Mouse (Mus musculus) G1E (cell line): ENCODE results near the gene Tmf1. TPM values are rescaled to one million over a fixed set of nuclear protein-coding genes. Genes with fewer than 3 reads are reported as not detected.
A peak's percentile ranks its signal among the peaks of the same experiment; 100 is the strongest.

Experiments used
- ATAC-seq: 2 replicates; pipeline ENCODE4 v1.8.0; 2016; ENCODE audit warnings: mild to moderate bottlenecking; ENCODE audit not compliant: insufficient number of reproducible peaks, poor library complexity, low FRiP score, severe bottlenecking; ENCODE audit errors: extremely low read depth
- DNase-seq: peaks from one replicate; pipeline ENCODE4 v3.0.0; 2012; ENCODE audit warnings: low spot score
- H3K27me3 ChIP-seq: 2 replicates; pipeline ENCODE4 v1.6.1; 2012; ENCODE audit warnings: mild to moderate bottlenecking, low read length, inconsistent platforms; ENCODE audit not compliant: insufficient read depth
- H3K36me3 ChIP-seq: replicated peaks from 2 replicates; pipeline ENCODE3; 2012; ENCODE audit warnings: mild to moderate bottlenecking, inconsistent platforms
- H3K4me1 ChIP-seq: 2 replicates; pipeline ENCODE4 v1.6.1; 2012; ENCODE audit warnings: low read depth, low read length, inconsistent platforms, mixed read lengths; ENCODE audit not compliant: insufficient read depth
- H3K4me3 ChIP-seq: 2 replicates; pipeline ENCODE4 v1.5.1; 2012; ENCODE audit warnings: low read depth, mild to moderate bottlenecking, inconsistent platforms, low read length, moderate library complexity, mixed read lengths
- H3K9me3 ChIP-seq: replicated peaks from 2 replicates; pipeline ENCODE4 v1.6.1; 2012; ENCODE audit warnings: inconsistent platforms
- CTCF ChIP-seq: IDR thresholded peaks from 2 replicates; pipeline ENCODE4 v1.5.1; 2012; ENCODE audit warnings: low read depth, low read length, inconsistent platforms, mixed read lengths
- GATA1 ChIP-seq: IDR thresholded peaks from 2 replicates; pipeline ENCODE4 v1.6.1; 2012; ENCODE audit warnings: borderline replicate concordance, low read length, inconsistent platforms, mixed read lengths
- GATA2 ChIP-seq: IDR thresholded peaks from 2 replicates; pipeline ENCODE4 v1.6.1; 2012; ENCODE audit warnings: low read depth, low read length, inconsistent platforms, borderline replicate concordance
- POLR2AphosphoS5 ChIP-seq: IDR thresholded peaks from 2 replicates; pipeline ENCODE4 v1.6.1; 2012; ENCODE audit warnings: low read depth, low read length, inconsistent platforms; ENCODE audit not compliant: insufficient replicate concordance
- TAL1 ChIP-seq: conservative IDR thresholded peaks from 2 replicates; pipeline ENCODE4 v1.6.1; 2012; ENCODE audit warnings: low read depth, low read length, inconsistent platforms, mixed read lengths
- polyA plus RNA-seq: library from polyadenylated mRNA; stranded (reverse); fragments of >175 nt; gene quantifications from 2 replicates; pipeline ENCODE4 v1.2.3, GENCODE M21; 2012
- total RNA-seq, 2 experiments: library from RNA; stranded (forward) in 1 of 2; stranded (reverse) in 1 of 2; fragments of 200-1000 nt in 1 of 2; fragments of >200 nt in 1 of 2; fragmentation: Nextera tagmentation in 1 of 2; gene quantifications; 2 replicates each; pipeline ENCODE4 v1.2.3; 2014 to 2017

The Tmf1 gene
- total and polyA plus RNA-seq, 3 experiments: 6.6 to 121 (median 38.5) TPM

DNA sequence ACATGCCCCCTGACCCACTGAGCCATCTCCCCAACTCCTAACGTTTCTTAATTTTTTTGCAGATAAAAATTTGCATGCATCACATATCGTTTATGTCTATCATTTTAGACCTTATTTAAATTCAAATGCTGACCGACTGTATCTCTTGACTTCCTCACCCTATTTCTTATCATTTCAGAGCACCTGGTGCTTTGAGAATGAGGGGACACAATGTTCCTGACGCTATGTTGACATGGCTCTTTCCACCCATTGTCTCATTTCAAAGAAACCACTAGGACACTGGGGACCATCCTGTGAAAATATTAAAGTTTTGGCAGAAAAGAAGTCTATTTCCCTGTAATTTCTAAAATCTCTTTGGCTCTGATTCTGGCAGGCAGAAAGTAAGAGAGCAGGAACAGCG is 62.0 kb downstream of the Tmf1 start:
- TF ChIP-seq GATA1 (no peak), TAL1 (0 out of 2 replicates have a peak, but pooled peaks have one; percentile 16), CTCF (no peak), POLR2AphosphoS5 (no peak)
- no peaks in the 10 kb centered on the region for H3K9me3 ChIP-seq
- no peak for DNase-seq
- no peaks in the 10 kb centered on the region for H3K27me3 ChIP-seq
- H3K4me1 ChIP-seq: peaks cover 11% of the 10 kb centered on the region
- H3K36me3 ChIP-seq: peaks cover 60% of the 10 kb centered on the region
- no peak overlapping the region for H3K4me3 ChIP-seq
- peak; percentile 46; the same call in 1 of the 2 replicates for ATAC-seq

GRCm38 (mm10) chr6:97114821-97115220 is 64.1 kb downstream of the Tmf1 start:
- H3K9me3 ChIP-seq: no peaks in the 10 kb centered on the region
- no peak for TF ChIP-seq GATA1
- no peak for ATAC-seq

DNA sequence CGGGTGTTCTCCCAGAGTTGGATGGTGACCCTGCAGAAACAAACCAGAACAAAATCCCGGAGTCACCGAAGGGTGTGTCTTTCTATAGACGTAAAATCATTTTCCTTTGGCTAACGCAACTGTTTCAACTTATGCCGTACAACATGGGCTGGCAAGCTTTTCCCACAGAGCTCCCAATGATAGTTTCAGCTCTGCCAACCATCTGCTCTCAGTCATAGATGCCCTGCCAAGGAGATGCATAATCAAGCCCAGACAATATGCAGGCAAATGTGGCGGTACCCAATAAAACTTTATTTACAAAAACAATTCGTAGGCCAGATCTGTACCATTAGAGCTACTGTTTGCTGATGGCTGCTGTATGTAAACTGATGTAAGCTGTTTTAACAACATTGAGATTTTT is 66.7 kb downstream of the Tmf1 start:
- H3K4me3 ChIP-seq: no peak overlapping the region
- no peak for ATAC-seq
- DNase-seq: no peak
- H3K36me3 ChIP-seq: peaks cover 44% of the 10 kb centered on the region
- H3K9me3 ChIP-seq: no peaks in the 10 kb centered on the region
- peaks cover 9% of the 10 kb centered on the region for H3K4me1 ChIP-seq
- TF ChIP-seq GATA1 (no peak), GATA2 (no peak), CTCF (no peak), POLR2AphosphoS5 (no peak), TAL1 (no peak)
- no peaks in the 10 kb centered on the region for H3K27me3 ChIP-seq

More at GRCm38 (mm10) chr6:97114821-97115220, 64.1 kb downstream of the Tmf1 start:
- Histone ChIP-seq H3K4me3 (no peak overlapping the region), H3K27me3 (no peaks in the 10 kb centered on the region), H3K36me3 (peaks cover 60% of the 10 kb centered on the region), H3K4me1 (peaks cover 11% of the 10 kb centered on the region)
- DNase-seq: no peak

- TF ChIP-seq CTCF: peak; percentile 59
- TF ChIP-seq GATA1: no peak
- DNase-seq (peak; percentile 28), ATAC-seq (peak; percentile 73)
- H3K4me1 ChIP-seq: no peaks in the 10 kb centered on the region
- 0 out of 2 replicates have a peak, but pooled peaks cover 3% of the 10 kb centered on the region for H3K27me3 ChIP-seq
- no peaks in the 10 kb centered on the region for H3K9me3 ChIP-seq
- peaks cover 4% of the 10 kb centered on the region for H3K36me3 ChIP-seq
- H3K4me3 ChIP-seq: no peak overlapping the region
Observed at GRCm38 (mm10) chr6:97106777-97107176, 72.1 kb downstream of the Tmf1 start.

DNA sequence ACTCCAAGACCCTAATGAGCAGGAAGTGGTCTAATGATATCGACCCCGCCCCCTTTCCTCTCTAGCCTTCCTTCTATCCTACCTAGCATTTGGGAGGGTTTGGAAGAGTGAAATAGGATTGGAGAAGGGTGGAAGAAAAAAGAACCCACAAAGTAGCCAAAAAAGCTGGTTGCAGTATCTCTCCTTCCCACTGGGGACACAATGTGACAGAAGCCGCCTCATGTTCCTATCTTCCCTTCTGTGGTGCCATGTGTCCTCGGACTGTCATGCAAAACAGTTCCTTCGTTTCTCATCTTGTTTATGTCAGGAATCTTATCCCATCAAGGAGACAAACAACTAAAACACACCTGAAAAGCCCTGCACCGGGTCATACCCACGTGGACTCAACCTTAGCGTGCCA is 72.8 kb downstream of the Tmf1 start:
- Histone ChIP-seq H3K36me3 (peaks cover 2% of the 10 kb centered on the region), H3K4me1 (no peaks in the 10 kb centered on the region), H3K9me3 (no peaks in the 10 kb centered on the region), H3K27me3 (0 out of 2 replicates have a peak, but pooled peaks cover 3% of the 10 kb centered on the region), H3K4me3 (no peak overlapping the region)
- TF ChIP-seq GATA2: no peak
- TF ChIP-seq GATA1: no peak
- TF ChIP-seq TAL1: no peak
- DNase-seq (no peak), ATAC-seq (no peak)

DNA sequence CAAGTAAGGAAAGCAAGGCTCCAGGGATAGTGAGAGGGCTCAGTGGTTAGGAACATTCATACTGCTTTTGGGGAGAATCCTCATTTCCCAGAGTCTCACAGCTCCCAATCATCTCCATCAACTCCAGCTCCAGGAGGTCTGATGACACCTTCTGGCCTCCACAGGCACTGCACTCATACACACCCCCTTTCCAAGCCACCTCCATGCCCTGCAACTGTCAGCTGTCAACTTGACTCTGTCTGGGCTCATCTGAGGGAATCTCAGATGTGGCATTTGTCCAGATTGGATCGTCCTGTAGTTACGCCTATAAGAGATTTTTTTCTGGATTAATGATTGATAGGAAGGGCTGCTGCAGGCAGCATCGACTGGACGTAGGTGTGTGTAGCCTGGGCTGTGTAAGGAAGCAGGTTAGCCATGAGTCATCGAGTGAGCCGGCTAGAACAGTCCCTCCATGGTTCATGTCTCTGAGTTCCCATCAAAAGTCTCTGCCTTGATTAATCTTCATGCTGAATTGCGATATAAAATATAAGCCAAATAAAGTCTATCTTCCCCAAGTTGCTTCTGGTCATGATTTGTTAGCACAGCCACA is 74.6 kb downstream of the Tmf1 start:
- DNase-seq: no peak
- TF ChIP-seq POLR2AphosphoS5 (no peak), CTCF (peak; percentile 2; the same call in 1 of the 2 replicates), GATA2 (no peak), TAL1 (no peak)
- Histone ChIP-seq H3K27me3 (0 out of 2 replicates have a peak, but pooled peaks cover 3% of the 10 kb centered on the region), H3K4me3 (no peak overlapping the region), H3K4me1 (no peaks in the 10 kb centered on the region), H3K9me3 (no peaks in the 10 kb centered on the region), H3K36me3 (no peaks in the 10 kb centered on the region)
- 0 out of 2 replicates have a peak, but pooled peaks have one; percentile 41 for ATAC-seq

Other genes with a start within 250 kb of the Tmf1 start
- not detected in 2 replicates for gene Fam19a4, start 118.7 kb downstream of the Tmf1 start, total RNA-seq (2014; fragmentation: Nextera tagmentation)
- 0.06 and 0.16 TPM in 2 replicates for gene Fam19a4, start 118.7 kb downstream of the Tmf1 start, total RNA-seq (2017)
- not detected in 2 replicates for gene Fam19a4, start 118.7 kb downstream of the Tmf1 start, polyA plus RNA-seq
- gene Eogt, start 29.9 kb downstream of the Tmf1 start, total RNA-seq (2014; fragmentation: Nextera tagmentation): 16.0 and 21.2 TPM in 2 replicates
- gene Eogt, start 29.9 kb downstream of the Tmf1 start, total RNA-seq (2017): 10.6 and 11.9 TPM in 2 replicates
- 0.45 and 0.61 TPM in 2 replicates for gene Eogt, start 29.9 kb downstream of the Tmf1 start, polyA plus RNA-seq
- gene Uba3, start 26.5 kb upstream of the Tmf1 start, total RNA-seq (2014; fragmentation: Nextera tagmentation): 90.1 and 98.7 TPM in 2 replicates
- gene Uba3, start 26.5 kb upstream of the Tmf1 start, total RNA-seq (2017): 116 and 122 TPM in 2 replicates
- 11.2 and 12.9 TPM in 2 replicates for gene Uba3, start 26.5 kb upstream of the Tmf1 start, polyA plus RNA-seq
- gene Arl6ip5, start 31.6 kb upstream of the Tmf1 start, total RNA-seq (2014; fragmentation: Nextera tagmentation): 67.5 and 81.2 TPM in 2 replicates
- gene Arl6ip5, start 31.6 kb upstream of the Tmf1 start, total RNA-seq (2017): 54.5 and 57.1 TPM in 2 replicates
- 10.2 and 22.4 TPM in 2 replicates for gene Arl6ip5, start 31.6 kb upstream of the Tmf1 start, polyA plus RNA-seq
- gene Lmod3, start 73.6 kb upstream of the Tmf1 start, total RNA-seq (2014; fragmentation: Nextera tagmentation): not detected in 2 replicates
- 0.12 and 0.22 TPM in 2 replicates for gene Lmod3, start 73.6 kb upstream of the Tmf1 start, total RNA-seq (2017)
- not detected in 2 replicates for gene Lmod3, start 73.6 kb upstream of the Tmf1 start, polyA plus RNA-seq